Mouse (Mus musculus) neural tube, embryonic 15.5 days (tissue): ENCODE results near the gene Gm12887. TPM values are rescaled to one million over a fixed set of nuclear protein-coding genes. Genes with fewer than 3 reads are reported as not detected.

Experiments
- ATAC-seq: fragments of 200-750 bp; cut with Nextera tagmentation; 2 replicates; pipeline ENCODE4 v1.8.0; 2017; ENCODE audit warnings: mild to moderate bottlenecking, moderate TSS enrichment, moderate library complexity; ENCODE audit not compliant: low FRiP score
- H3K27ac ChIP-seq: fragments of 300-500 bp; sonication (generic); replicated peaks from 2 replicates; pipeline ENCODE4 v1.5.1; 2015; ENCODE audit warnings: mild to moderate bottlenecking, inconsistent platforms
- H3K27me3 ChIP-seq: fragments of 300-500 bp; sonication (generic); replicated peaks from 2 replicates; pipeline ENCODE4 v1.6.1; 2015; ENCODE audit warnings: inconsistent platforms
- H3K36me3 ChIP-seq: fragments of 300-500 bp; sonication (generic); 2 replicates; pipeline ENCODE4 v1.6.1; 2015; ENCODE audit warnings: inconsistent platforms
- H3K4me1 ChIP-seq: fragments of 300-500 bp; sonication (generic); 2 replicates; pipeline ENCODE4 v1.6.1; 2015; ENCODE audit warnings: inconsistent platforms
- H3K4me2 ChIP-seq: fragments of 300-500 bp; sonication (generic); 2 replicates; pipeline ENCODE4 v1.6.1; 2015; ENCODE audit warnings: inconsistent platforms, mild to moderate bottlenecking, moderate library complexity
- H3K4me3 ChIP-seq: fragments of 300-500 bp; sonication (generic); replicated peaks from 2 replicates; pipeline ENCODE4 v1.5.1; 2015; ENCODE audit warnings: mild to moderate bottlenecking, inconsistent platforms
- H3K9ac ChIP-seq: fragments of 300-500 bp; sonication (generic); replicated peaks from 2 replicates; pipeline ENCODE4 v1.6.1; 2015; ENCODE audit warnings: mild to moderate bottlenecking, inconsistent platforms
- H3K9me3 ChIP-seq: fragments of 300-500 bp; sonication (generic); replicated peaks from 2 replicates; pipeline ENCODE4 v1.6.1; 2016; ENCODE audit warnings: inconsistent platforms
- WGBS: fragments of 180-500 bp; shearing (Covaris S2); methylation state at CpG from one replicate; pipeline ENCODE4 v1.1.7; 2015; ENCODE audit warnings: mixed read lengths; 5-methylcytosine and 5-hydroxymethylcytosine counted together
- polyA plus RNA-seq: library from polyadenylated mRNA; unstranded; fragments of >200 nt; fragmentation: Nextera tagmentation; extraction: Ambion mirVana; gene quantifications from 2 replicates; pipeline ENCODE4 v1.2.1, GENCODE M21; 2015

The Gm12887 gene
- not detected in 2 replicates for polyA plus RNA-seq

- Histone ChIP-seq H3K9ac (no peak within 1 kb of the TSS), H3K36me3 (no peaks in the 10 kb centered on the region), H3K4me1 (no peaks in the 10 kb centered on the region), H3K9me3 (peaks cover 36% of the 10 kb centered on the region), H3K27me3 (no peaks in the 10 kb centered on the region), H3K27ac (no peak within 1 kb of the TSS), H3K4me3 (no peak within 1 kb of the TSS), H3K4me2 (no peak within 1 kb of the TSS)
- no peak for ATAC-seq
- WGBS: 61% methylated on average over 2 of the region's 2 CpGs
Observed at GRCm38 (mm10) chr4:121622003-121622402, at the start of gene Gm12887. Gm12887 (minus strand) TSS chr4:121622103.

GRCm38 (mm10) chr4:121657040-121657439 is 35.1 kb upstream of the Gm12887 start:
- Histone ChIP-seq H3K9ac (no peak overlapping the region), H3K4me2 (no peak overlapping the region), H3K36me3 (no peaks in the 10 kb centered on the region), H3K9me3 (peaks cover 21% of the 10 kb centered on the region), H3K4me1 (no peaks in the 10 kb centered on the region), H3K4me3 (no peak overlapping the region), H3K27ac (no peak overlapping the region), H3K27me3 (no peaks in the 10 kb centered on the region)
- 71% methylated on average over 1 of the region's 1 CpGs for WGBS
- no peak for ATAC-seq

Other genes with a start within 250 kb of the Gm12887 start
- gene Gm12886, start 199.0 kb downstream of the Gm12887 start, polyA plus RNA-seq: not detected in 2 replicates